Mouse (Mus musculus) kidney, postnatal 10 days (tissue): ENCODE results near the gene Syt12.

Experiments
- DNase-seq: peaks from one replicate; pipeline ENCODE4 v3.0.0; 2021; ENCODE audit warnings: mixed read lengths

The Syt12 gene

DNA sequence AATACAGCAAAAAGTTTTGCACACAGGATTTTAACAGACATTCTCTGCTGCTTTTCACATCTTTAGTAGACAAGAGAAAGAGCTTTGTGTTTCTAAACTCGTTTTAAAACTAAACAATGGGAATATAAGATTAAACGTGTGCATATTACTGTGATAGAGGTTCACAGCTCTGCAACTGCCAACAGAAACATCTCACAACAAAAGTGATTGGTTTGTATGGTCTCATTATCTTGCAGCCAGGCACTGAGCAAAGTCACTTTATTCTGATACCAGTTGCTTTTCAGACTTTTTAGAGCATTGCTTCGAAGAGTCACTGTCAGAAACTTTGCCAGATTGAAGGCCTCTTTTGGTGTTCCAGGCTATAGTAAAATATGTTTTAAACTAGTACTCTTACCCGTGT is 78.3 kb downstream of the Syt12 start:
- DNase-seq: no peak

DNA sequence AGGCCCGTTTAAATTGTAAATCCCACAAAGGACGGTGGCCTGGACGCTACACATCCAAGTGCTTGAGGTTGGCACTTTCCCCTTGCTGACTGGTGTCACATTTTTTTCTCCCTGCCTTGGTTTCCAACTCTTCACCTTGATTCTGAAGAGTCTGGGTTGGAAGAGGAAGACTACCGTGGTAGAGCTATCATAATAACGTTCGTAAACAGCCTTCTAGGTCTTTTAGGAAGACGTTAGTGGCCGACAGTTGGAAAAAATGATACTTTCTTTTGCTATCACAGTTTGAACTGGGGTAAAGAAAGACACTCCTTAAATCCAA is 78.7 kb downstream of the Syt12 start:
- DNase-seq: no peak

DNA sequence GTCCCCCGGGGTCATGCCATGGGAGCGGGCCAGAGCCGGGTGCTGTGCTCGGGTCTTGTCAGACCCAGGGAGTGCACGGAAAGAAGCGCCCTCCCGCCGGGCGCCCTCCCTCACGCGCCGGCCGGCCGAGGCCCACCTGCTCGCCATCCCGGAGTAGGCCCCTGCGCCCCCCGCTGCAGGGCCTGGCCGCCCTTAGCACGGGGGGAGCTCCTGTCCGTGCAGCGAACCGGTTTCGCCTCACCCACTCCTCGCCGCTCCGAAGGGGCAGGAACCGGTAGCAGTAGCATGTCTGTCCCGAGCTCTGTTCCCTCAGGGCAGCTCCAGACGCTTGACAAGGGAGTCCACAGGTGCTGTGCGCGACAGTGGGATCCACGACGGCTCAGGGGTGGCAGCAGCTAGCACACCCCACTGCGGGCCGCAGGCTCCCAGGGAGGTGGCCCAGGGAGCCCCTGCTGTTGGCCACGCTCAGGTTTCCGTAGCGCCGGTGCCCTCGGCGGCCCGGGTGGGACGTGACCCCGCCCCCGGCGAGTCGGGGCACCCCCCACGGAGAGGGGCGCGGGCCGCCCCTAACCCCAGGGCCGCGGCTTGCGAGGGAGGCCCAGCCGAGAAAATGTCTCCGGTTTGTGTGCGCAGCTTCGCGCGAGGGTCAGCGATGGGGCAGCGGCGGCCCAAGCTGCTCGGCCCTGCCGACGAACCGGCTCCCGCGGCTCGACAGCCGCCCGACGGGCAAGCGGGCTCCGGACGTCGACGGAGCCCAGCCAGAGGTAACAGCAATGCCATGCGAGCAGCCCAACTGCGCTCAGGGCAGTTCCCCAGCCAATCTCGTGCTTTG is 79.2 kb downstream of the Syt12 start, which contains the start of gene Kdm2a:
Gene Kdm2a (minus strand): TSS at position 488 of the 832 bp plus-strand sequence.
- peak; percentile 70 for DNase-seq

DNA sequence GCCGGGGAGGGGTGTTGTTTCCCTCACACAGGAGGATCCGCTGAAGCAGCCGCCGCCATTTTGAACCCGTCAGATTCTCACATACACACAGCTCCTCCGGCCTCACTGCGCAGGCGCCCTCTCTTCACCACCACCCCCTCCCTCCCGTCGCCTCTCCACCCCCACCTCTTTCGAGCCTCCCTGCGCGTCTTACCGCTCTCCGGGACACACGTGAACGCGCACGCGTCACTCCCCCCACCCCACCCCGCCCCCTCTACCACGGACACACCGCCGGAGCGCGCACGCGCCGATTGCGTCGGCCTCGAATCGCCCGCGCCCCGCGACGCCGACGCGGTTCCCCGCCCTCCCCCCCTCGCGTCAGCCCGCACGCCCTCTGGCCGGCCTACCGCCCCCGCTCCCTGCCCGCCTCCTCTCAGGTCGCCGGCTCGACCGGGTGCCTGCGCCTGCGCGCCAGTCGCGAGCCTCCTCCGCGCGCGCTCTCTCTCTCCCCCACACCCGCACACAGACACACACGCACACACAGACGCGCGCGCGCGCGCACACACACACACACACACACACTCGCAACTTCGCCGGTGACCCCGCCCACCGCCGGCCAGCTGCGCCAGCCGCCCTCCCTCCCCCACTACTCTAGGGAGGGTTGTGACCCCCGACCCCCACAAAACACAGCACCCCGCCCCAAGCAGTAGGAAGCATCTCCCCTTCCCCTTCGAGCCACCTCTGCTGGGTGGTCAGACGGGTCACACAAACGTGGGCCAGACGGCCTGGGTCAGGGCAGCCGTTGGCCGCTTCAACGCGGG is 80.0 kb downstream of the Syt12 start:
- DNase-seq: peak; percentile 98

DNA sequence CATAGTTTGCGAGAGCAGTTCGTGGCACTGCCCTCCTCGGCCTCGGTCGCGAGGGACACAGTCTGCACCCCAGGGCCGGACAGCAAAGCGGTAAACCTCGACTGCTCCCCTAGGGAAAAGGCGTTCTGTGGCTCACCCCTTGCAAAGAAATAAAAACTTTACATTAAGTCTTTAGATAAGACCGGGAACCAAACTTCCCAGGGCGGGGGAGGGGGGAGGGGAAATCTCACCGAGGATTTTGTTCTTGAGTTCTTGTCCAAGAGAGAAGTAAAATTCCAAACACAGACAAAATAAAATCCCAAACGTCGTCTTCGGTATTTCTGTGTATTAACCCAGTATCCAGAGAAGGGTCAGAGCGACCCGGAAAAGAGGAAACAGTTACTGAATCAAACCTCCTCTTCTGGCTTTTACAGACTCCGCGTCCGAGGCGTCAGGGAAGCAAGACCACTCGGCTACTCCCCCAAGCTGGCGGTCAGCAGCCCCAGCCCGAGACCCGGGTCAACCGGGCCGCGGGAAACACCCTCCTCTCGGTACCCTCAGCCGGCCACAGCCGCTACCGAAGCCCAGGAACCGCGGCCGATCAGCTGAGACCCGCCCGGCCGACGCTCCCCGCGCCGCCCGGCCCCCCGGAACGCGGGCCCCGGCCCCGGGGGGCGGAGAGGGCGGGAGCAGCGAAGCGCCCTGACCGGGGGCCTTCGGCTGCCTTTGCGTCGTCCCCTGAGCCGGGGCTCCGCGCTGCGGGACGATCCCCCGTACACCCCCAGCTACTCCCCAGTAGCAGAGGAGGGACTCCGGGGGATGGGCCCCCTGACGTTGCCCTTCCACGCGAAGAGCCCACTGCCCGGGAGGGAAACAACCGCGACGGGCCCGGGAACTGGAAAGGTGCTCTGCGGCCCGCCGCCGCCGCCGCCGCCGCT is 80.9 kb downstream of the Syt12 start:
- DNase-seq: peak; percentile 61
